Comparison of ENCODE assay signal across 10 mouse cellular contexts in the genomic region with DNA sequence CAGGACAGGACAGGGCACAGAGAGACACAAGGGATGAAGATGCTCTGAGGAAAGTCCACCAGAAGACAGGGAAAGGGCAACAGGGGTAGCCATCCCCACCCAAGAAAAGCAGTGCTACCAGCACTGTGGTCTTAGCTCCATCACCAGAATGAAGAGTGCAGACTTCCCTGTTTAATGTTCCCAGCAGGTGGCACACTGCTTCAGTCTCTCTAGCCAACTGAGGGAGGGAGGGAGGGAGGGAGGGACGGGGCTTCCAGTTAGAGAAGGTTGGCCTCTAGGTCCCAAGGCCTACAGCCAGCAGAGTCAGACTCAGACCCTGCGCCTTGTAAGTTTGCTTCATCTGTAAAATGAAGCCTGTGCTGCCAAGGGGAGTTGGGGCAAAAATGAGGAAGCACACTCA. TPM values are rescaled to one million over a fixed set of nuclear protein-coding genes. Genes with fewer than 3 reads are reported as not detected.
DNase-seq lines count a peak whose midpoint lies in the region; ATAC-seq and TF ChIP-seq lines count a peak whose summit lies in the region.
"Had no signal": no experiment of that assay in that cellular context is flagged by ENCODE, and none has a peak within 500 bp of the region (broad histone marks: within the 10 kb centered on the region; RNA-seq: fewer than 3 reads in every experiment).

No protein-coding gene starts in this region.

- DNase-seq in adrenal gland, postnatal 36 days: peak; percentile 10 to 41
- DNase-seq in adrenal gland, postnatal 25 days: no peak
- DNase-seq in thymus, adult 2 months: peak; percentile 7
- DNase-seq in thymus, postnatal 4 days: no peak
- DNase-seq in kidney, postnatal 0 days (ENCODE audit: low spot score): peak; percentile 67
- DNase-seq in stomach, postnatal 0 days (ENCODE audit: low spot score): peak; percentile 69
- DNase-seq in cerebellum, adult 11-12 months: no peak
- no peak for DNase-seq in left cerebral cortex, postnatal 36 days (ENCODE audit: low spot score in 2 of 2)

- H3K36me3 ChIP-seq in thymus, adult 2 months (ENCODE audit: control insufficient read depth, insufficient read depth, low read length): no peaks in the 10 kb centered on the region
- no peaks in the 10 kb centered on the region for H3K36me3 ChIP-seq in kidney, postnatal 0 days (ENCODE audit: insufficient read depth, low read length)
- no peaks in the 10 kb centered on the region for H3K36me3 ChIP-seq in stomach, postnatal 0 days (ENCODE audit: control insufficient read depth, insufficient read depth, low read length)
- H3K36me3 ChIP-seq: embryonic facial prominence, embryonic 15.5 days; limb, embryonic 13.5 days had no signal

- no peak overlapping the region for H3K9ac ChIP-seq in kidney, postnatal 0 days (ENCODE audit: low read depth, low read length)
- no peak overlapping the region for H3K9ac ChIP-seq in stomach, postnatal 0 days (ENCODE audit: low read length)
- H3K9ac ChIP-seq: embryonic facial prominence, embryonic 15.5 days; limb, embryonic 13.5 days had no signal

- no peak for TF ChIP-seq EP300 in stomach, postnatal 0 days (optimal IDR thresholded peaks at IDR 0.05)

- no peak for TF ChIP-seq POLR2A in thymus, adult 2 months (IDR thresholded peaks at IDR 0.05; ENCODE audit: control insufficient read depth, extremely low read depth, insufficient read depth, low read length, poor library complexity)

- intact Hi-C loops in left cerebral cortex, postnatal 36 days (cut with DNase I): no loop called here

- H3K27me3 ChIP-seq in thymus, adult 2 months (ENCODE audit: control insufficient read depth, insufficient read depth, low read length): no peaks in the 10 kb centered on the region
- no peaks in the 10 kb centered on the region for H3K27me3 ChIP-seq in kidney, postnatal 0 days (ENCODE audit: insufficient read depth, low read length)
- no peaks in the 10 kb centered on the region for H3K27me3 ChIP-seq in stomach, postnatal 0 days (ENCODE audit: control insufficient read depth, insufficient read depth, low read length)
- H3K27me3 ChIP-seq: embryonic facial prominence, embryonic 15.5 days; limb, embryonic 13.5 days had no signal

- H3K4me2 ChIP-seq in kidney, postnatal 0 days (ENCODE audit: low read length): no peak overlapping the region
- no peak overlapping the region for H3K4me2 ChIP-seq in stomach, postnatal 0 days (replicated peaks; ENCODE audit: low read depth)
- H3K4me2 ChIP-seq: embryonic facial prominence, embryonic 15.5 days; limb, embryonic 13.5 days had no signal

- no peaks in the 10 kb centered on the region for H3K4me1 ChIP-seq in thymus, adult 2 months (replicated peaks; ENCODE audit: control insufficient read depth, insufficient read depth, low read length)
- H3K4me1 ChIP-seq in kidney, postnatal 0 days (replicated peaks; ENCODE audit: insufficient read depth, low read length): peaks cover 7% of the 10 kb centered on the region; the same call in 1 of the 2 replicates
- H3K4me1 ChIP-seq in stomach, postnatal 0 days (replicated peaks; ENCODE audit: control insufficient read depth, insufficient read depth): no peaks in the 10 kb centered on the region

- no peak overlapping the region for H3K27ac ChIP-seq in thymus, adult 2 months (ENCODE audit: control insufficient read depth, insufficient read depth, low read length)
- no peak overlapping the region for H3K27ac ChIP-seq in kidney, postnatal 0 days
- no peak overlapping the region for H3K27ac ChIP-seq in stomach, postnatal 0 days (replicated peaks)
- H3K27ac ChIP-seq: embryonic facial prominence, embryonic 15.5 days; limb, embryonic 13.5 days had no signal

- H3K4me3 ChIP-seq in thymus, adult 2 months (ENCODE audit: control insufficient read depth, insufficient read depth, low read length): no peak overlapping the region
- no peak overlapping the region for H3K4me3 ChIP-seq in kidney, postnatal 0 days (replicated peaks; ENCODE audit: low read depth, low read length)
- no peak overlapping the region for H3K4me3 ChIP-seq in stomach, postnatal 0 days (ENCODE audit: low read depth, low read length)
- H3K4me3 ChIP-seq: embryonic facial prominence, embryonic 15.5 days; limb, embryonic 13.5 days had no signal

- WGBS in thymus, adult 2 months: 46% methylated on average over 2 of the region's 2 CpGs
- 38% methylated on average over 2 of the region's 2 CpGs for WGBS in kidney, postnatal 0 days
- WGBS in stomach, postnatal 0 days: 38% methylated on average over 2 of the region's 2 CpGs

- no peak; the same call in 1 of the 2 replicates for ATAC-seq in kidney, postnatal 0 days (replicated peaks; ENCODE audit: low FRiP score, low read depth)
- peak; percentile 68 for ATAC-seq in stomach, postnatal 0 days (ENCODE audit: low FRiP score, low TSS enrichment)

- H3K9me3 ChIP-seq in kidney, postnatal 0 days (replicated peaks; ENCODE audit: low read length): no peaks in the 10 kb centered on the region
- H3K9me3 ChIP-seq in stomach, postnatal 0 days (ENCODE audit: control insufficient read depth, low read length): no peaks in the 10 kb centered on the region
- H3K9me3 ChIP-seq: embryonic facial prominence, embryonic 15.5 days; limb, embryonic 13.5 days had no signal

- TF ChIP-seq CTCF in thymus, adult 2 months (IDR thresholded peaks at IDR 0.05; ENCODE audit: borderline replicate concordance, control insufficient read depth, extremely low read depth, insufficient read depth, low read length, poor library complexity): no peak
- peak; percentile 72 for TF ChIP-seq CTCF in kidney, postnatal 0 days (IDR thresholded peaks at IDR 0.05; ENCODE audit: low read depth)
- peak; percentile 74 for TF ChIP-seq CTCF in stomach, postnatal 0 days (IDR thresholded peaks at IDR 0.05; ENCODE audit: low read depth)

RNA-seq across cellular contexts. Expression of a gene that starts 22.7 kb away (rescaled TPM):
- 1 to 10 TPM; 1.7 to 2.1 TPM for total RNA-seq in adrenal gland, postnatal 36 days (2021)
- 1.4 and 2.3 TPM in 2 replicates for total RNA-seq in adrenal gland, postnatal 25 days (2021)
- polyA plus RNA-seq in thymus, adult 2 months (2012; rRNA removed): 9.2 and 10.7 TPM in 2 replicates
- polyA plus RNA-seq in kidney, postnatal 0 days (2015; fragmentation: Nextera tagmentation; extraction: Ambion mirVana): 6.8 and 7.0 TPM in 2 replicates
- 23.0 and 23.5 TPM in 2 replicates for polyA plus RNA-seq in stomach, postnatal 0 days (2015; fragmentation: Nextera tagmentation; extraction: Ambion mirVana)
- 10 to 100 TPM; 33.0 to 38.8 TPM for total RNA-seq in left cerebral cortex, postnatal 36 days (2021)

Comparison
In these comparisons a context has a peak if more than half of its experiments do, and no peak if none do; other contexts are left out.
1. DNase-seq: peak in adrenal gland, postnatal 36 days (2 of 2), thymus, adult 2 months (single experiment), kidney, postnatal 0 days (single experiment) and stomach, postnatal 0 days (single experiment); none in adrenal gland, postnatal 25 days (single experiment), thymus, postnatal 4 days (single experiment), cerebellum, adult 11-12 months (single experiment) and left cerebral cortex, postnatal 36 days (0 of 2).
2. RNA of a gene that starts 22.7 kb away (total RNA-seq): 33.0 to 38.8 TPM in left cerebral cortex, postnatal 36 days; 1.7 to 2.1 TPM in adrenal gland, postnatal 36 days and 1.4 to 2.3 TPM in adrenal gland, postnatal 25 days; every median in the first group is over 10 times any median in the second.